Mouse (Mus musculus) ovary, postnatal 10 days (tissue): Measurements from ENCODE around the gene Atp1a1.

Experiments
- DNase-seq: peaks from one replicate; pipeline ENCODE4 v3.0.0; 2022; ENCODE audit warnings: low spot score

Gene Atp1a1

GRCm38 (mm10) chr3:101552621-101553620, 51.6 kb downstream of the Atp1a1 start:
- DNase-seq = no peak

- DNase-seq = no peak
Observed at GRCm38 (mm10) chr3:101551457-101552230, 52.8 kb downstream of the Atp1a1 start.

GRCm38 (mm10) chr3:101549749-101550148, 54.7 kb downstream of the Atp1a1 start:
- DNase-seq = no peak

DNA sequence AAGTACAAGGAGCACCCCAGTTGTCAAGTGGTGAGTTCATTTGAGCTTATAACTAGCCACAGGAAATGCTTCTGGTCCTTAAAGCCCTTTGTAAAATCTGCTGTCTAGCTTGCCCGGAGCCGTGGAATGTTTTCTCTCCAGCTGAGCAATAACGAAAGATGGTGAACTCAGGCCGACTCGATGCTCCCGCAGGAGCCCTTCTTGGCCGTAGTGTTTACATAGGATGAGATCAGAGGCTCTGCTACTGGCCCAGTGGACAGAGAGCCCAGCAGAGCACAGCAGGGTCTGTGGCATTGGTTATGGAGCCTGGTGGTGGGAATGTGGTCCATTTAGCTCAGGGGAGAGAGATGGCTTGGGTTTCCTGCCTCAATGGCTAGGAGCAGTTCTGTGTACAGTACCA, 60.4 kb downstream of the Atp1a1 start:
- no peak for DNase-seq

- DNase-seq = no peak
Observed at GRCm38 (mm10) chr3:101541571-101541970, 62.9 kb downstream of the Atp1a1 start.

GRCm38 (mm10) chr3:101540568-101540967, 63.9 kb downstream of the Atp1a1 start:
- DNase-seq = no peak

- no peak for DNase-seq
Observed at GRCm38 (mm10) chr3:101536322-101536721, 68.2 kb downstream of the Atp1a1 start.

- no peak for DNase-seq
Observed at GRCm38 (mm10) chr3:101534311-101534710, 70.2 kb downstream of the Atp1a1 start.

- DNase-seq = no peak
Observed at GRCm38 (mm10) chr3:101533373-101533772, 71.1 kb downstream of the Atp1a1 start.

DNA sequence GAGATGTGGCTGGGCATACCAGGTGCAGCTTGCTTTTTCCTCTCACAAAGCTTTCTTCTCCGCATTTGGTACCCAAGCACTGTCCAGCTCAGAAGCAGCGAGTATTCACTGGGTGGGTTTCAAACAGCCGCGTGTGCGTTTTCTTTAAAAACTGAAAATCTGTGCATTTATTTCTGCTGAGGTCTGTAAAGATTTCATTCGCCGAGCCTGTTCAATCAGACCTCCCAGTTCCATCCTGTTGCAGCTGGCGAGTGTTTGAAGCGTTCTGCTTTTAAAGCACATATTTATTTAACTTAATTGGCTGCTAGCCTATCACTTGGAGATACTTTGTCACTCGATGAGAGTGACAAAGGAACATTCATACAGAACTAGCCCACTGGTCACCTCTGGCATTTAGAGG, 73.6 kb downstream of the Atp1a1 start:
- DNase-seq = no peak

DNA sequence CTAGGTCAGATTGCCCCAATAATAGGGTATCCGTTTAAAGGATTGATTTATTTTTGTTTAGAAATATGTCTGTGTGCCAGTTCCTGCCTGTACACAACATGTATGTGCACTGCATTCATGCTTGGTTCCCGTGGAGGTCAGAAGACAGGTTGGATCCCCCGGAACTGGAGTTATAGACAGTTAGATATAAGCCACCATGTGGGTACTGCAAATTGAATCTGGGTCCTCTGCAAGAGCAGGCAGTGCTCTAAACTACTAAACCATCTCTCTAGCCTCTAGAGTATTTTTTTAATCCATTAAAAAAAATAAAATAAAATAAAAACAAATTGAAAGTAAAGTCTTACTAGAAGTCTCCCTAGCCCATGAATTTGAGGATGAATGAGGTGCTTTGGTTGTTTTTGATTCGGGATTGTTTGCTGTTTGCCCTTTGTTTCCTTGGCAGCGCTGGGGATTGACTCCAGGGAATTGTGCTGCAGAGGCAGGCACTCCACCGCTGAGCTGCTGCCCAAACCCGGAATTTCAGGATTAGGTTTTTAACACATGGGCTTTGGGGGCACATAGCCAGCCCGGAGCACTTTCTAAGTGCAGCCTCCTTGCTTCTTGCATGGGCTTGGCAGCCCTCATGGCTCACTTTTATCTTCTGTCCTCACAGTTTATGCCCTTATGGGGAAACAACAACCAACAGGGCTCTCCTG, 75.4 kb downstream of the Atp1a1 start:
- DNase-seq = no peak

GRCm38 (mm10) chr3:101528157-101528899, 76.2 kb downstream of the Atp1a1 start:
- DNase-seq = no peak

- no peak for DNase-seq
Observed at GRCm38 (mm10) chr3:101526603-101527002, 77.9 kb downstream of the Atp1a1 start.
